Mouse (Mus musculus) skeletal muscle tissue, postnatal 0 days (tissue): ENCODE measurements around the gene Sult2a5. TPM values are rescaled to one million over a fixed set of nuclear protein-coding genes. Genes with fewer than 3 reads are reported as not detected.

Experiments
- polyA plus RNA-seq: library from polyadenylated mRNA; unstranded; fragments of >200 nt; fragmentation: Nextera tagmentation; extraction: Ambion mirVana; gene quantifications from 2 replicates; pipeline ENCODE4 v1.2.1, GENCODE M21; 2015

Sult2a5 gene
- polyA plus RNA-seq: not detected in 2 replicates

GRCm38 (mm10) chr7:13623667-13624066 is at the start of gene Sult2a5:
Gene Sult2a5, plus strand, starts transcription at chr7:13623967.

Other genes starting within 250 kb of the Sult2a5 start
- gene Cabp5, start 225.8 kb upstream of the Sult2a5 start, polyA plus RNA-seq: not detected in 2 replicates
- not detected in 2 replicates for gene Bsph1, start 173.1 kb upstream of the Sult2a5 start, polyA plus RNA-seq
- gene Bsph2, start 52.9 kb upstream of the Sult2a5 start, polyA plus RNA-seq: not detected in 2 replicates
- gene Sult2a2, start 109.5 kb downstream of the Sult2a5 start, polyA plus RNA-seq: not detected in 2 replicates
- not detected in 2 replicates for gene Sult2a1, start 213.4 kb downstream of the Sult2a5 start, polyA plus RNA-seq